Mouse (Mus musculus) embryonic facial prominence, embryonic 12.5 days (tissue): ENCODE data around the gene Tctex1d2. TPM values are rescaled to one million over a fixed set of nuclear protein-coding genes. Genes with fewer than 3 reads are reported as not detected.
"Not testable (repeated sequence)": the region's sequence is repeated elsewhere in the genome, so short reads cannot be mapped to it uniquely, and the experiment has no call there.

Source experiments
- ATAC-seq: fragments of 200-750 bp; cut with Nextera tagmentation; 2 replicates; pipeline ENCODE4 v1.8.0; 2017; ENCODE audit not compliant: insufficient number of reproducible peaks, insufficient read depth, low FRiP score, low TSS enrichment
- H3K27ac ChIP-seq: fragments of 300-500 bp; sonication (generic); 2 replicates; pipeline ENCODE4 v1.5.1; 2016; ENCODE audit warnings: mild to moderate bottlenecking
- H3K27me3 ChIP-seq: fragments of 300-500 bp; sonication (generic); 2 replicates; pipeline ENCODE4 v1.6.1; 2016; ENCODE audit warnings: mild to moderate bottlenecking, moderate library complexity
- H3K36me3 ChIP-seq: fragments of 300-500 bp; sonication (generic); 2 replicates; pipeline ENCODE4 v1.6.1; 2016; ENCODE audit warnings: mild to moderate bottlenecking
- H3K4me1 ChIP-seq: fragments of 300-500 bp; sonication (generic); 2 replicates; pipeline ENCODE4 v1.6.1; 2016
- H3K4me2 ChIP-seq: fragments of 300-500 bp; sonication (generic); replicated peaks from 2 replicates; pipeline ENCODE4 v1.6.1; 2016; ENCODE audit warnings: mild to moderate bottlenecking, moderate library complexity
- H3K4me3 ChIP-seq: fragments of 300-500 bp; sonication (generic); 2 replicates; pipeline ENCODE4 v1.5.1; 2016; ENCODE audit warnings: mild to moderate bottlenecking
- H3K9ac ChIP-seq: fragments of 300-500 bp; sonication (generic); 2 replicates; pipeline ENCODE4 v1.6.1; 2016; ENCODE audit warnings: mild to moderate bottlenecking, moderate library complexity
- H3K9me3 ChIP-seq: fragments of 300-500 bp; sonication (generic); 2 replicates; pipeline ENCODE4 v1.6.1; 2016; ENCODE audit warnings: mild to moderate bottlenecking, moderate library complexity
- WGBS: fragments of 180-500 bp; shearing (Covaris S2); methylation state at CpG from one replicate; pipeline ENCODE4 v1.1.7; 2016; 5-methylcytosine and 5-hydroxymethylcytosine counted together
- polyA plus RNA-seq: library from polyadenylated mRNA; unstranded; fragments of >200 nt; fragmentation: Nextera tagmentation; extraction: Ambion mirVana; gene quantifications from 2 replicates; pipeline ENCODE4 v1.2.1, GENCODE M21; 2016

Tctex1d2 gene
- polyA plus RNA-seq, 1 experiment from 2014 or later, result 25.6 TPM

DNA sequence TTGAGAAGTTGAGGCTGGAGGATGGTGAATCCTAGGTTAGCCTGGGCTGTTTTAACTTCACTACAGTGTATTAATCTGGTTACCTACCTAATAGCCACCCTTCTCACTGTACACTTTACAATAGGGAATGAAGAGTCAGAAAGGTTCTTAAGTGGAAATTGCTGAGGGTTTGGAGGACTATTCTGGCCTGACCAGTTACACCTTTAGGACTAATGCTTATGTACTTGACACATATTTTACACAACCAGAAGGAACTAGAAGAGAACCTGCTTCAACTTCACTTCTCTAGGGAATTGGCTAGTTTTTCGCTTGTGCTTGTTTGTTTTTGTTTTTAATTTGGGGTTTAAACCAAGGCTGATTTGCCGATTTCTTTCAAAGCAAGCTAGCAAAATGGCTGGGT is 13.6 kb downstream of the Tctex1d2 start:
- no peak overlapping the region for H3K4me3 ChIP-seq
- no peak overlapping the region for H3K27ac ChIP-seq
- no peak for ATAC-seq
- no peaks in the 10 kb centered on the region for H3K27me3 ChIP-seq
- no peaks in the 10 kb centered on the region for H3K9me3 ChIP-seq
- no peak overlapping the region for H3K9ac ChIP-seq
- H3K4me2 ChIP-seq, result no peak overlapping the region
- WGBS, result 72% methylated on average over 2 of the region's 2 CpGs
- no peaks in the 10 kb centered on the region for H3K36me3 ChIP-seq
- peaks cover 5% of the 10 kb centered on the region; the same call in 1 of the 2 replicates for H3K4me1 ChIP-seq

DNA sequence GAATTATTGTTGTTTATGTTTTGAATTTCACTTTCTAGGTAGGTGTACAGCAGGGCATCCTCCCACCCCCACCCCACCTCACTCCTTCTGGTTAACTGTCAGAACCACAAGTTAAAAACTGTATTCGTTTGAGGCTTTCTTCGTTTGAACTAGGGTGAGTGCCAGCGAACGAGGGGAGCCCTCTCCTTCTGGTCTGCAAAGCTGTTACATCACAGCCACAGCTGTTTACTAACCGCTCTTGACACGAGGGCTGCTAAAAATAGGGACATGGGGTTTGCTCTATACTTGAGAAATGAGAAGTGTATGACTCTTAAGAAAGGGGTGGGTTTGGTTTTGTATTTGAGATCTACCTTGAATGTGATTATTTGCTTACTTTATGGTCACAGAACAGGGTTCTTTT is 14.6 kb downstream of the Tctex1d2 start:
- no peak for ATAC-seq
- Histone ChIP-seq H3K27ac (no peak overlapping the region), H3K4me2 (no peak overlapping the region), H3K9ac (no peak overlapping the region), H3K9me3 (no peaks in the 10 kb centered on the region), H3K4me1 (peaks cover 5% of the 10 kb centered on the region; the same call in 1 of the 2 replicates), H3K4me3 (no peak overlapping the region), H3K36me3 (no peaks in the 10 kb centered on the region), H3K27me3 (no peaks in the 10 kb centered on the region)
- 62% methylated on average over 6 of the region's 6 CpGs for WGBS

DNA sequence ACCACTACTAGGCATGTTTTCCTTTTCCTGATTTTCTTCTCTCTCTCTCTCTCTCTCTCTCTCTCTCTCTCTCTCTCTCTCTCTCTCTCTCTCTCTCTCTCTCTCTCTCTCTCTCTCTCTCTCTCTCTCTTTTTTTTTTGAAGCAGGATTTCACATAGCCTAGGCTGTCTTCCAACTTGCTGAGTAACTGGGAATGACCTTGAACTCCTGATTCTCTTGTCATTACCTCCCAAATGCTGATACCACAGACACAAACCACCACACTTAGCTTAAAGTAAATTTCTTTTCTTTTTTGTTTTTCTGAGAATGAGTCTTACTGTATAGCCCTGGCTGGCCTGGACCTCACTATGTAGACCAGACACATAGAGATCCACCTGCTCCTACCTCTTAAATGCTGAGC is 15.2 kb downstream of the Tctex1d2 start:
- ATAC-seq, result no peak
- no peaks in the 10 kb centered on the region for H3K9me3 ChIP-seq
- no peak overlapping the region for H3K9ac ChIP-seq
- H3K4me3 ChIP-seq, result no peak overlapping the region
- no peaks in the 10 kb centered on the region for H3K27me3 ChIP-seq
- no peak overlapping the region for H3K4me2 ChIP-seq
- H3K4me1 ChIP-seq, result peaks cover 5% of the 10 kb centered on the region; the same call in 1 of the 2 replicates
- no peak overlapping the region for H3K27ac ChIP-seq
- no peaks in the 10 kb centered on the region for H3K36me3 ChIP-seq

DNA sequence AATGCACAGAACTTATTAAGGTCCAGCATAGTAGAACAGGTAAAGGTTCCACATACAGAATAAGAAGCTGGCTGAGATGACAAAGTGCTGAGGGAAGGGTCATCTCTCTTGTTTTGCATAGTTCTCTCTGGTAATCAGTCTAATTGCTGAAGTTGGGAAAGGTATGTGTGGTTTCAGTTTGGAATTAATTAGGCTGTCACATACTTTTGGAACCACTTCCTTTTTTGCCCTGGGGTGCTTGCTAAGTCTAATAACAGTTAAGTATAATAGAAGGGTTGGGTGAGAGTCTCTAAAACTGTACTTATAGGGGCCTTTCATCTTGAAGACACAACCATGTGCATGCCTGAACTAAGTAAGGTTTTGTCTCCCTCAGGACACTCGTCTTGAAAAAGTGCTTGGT is 17.2 kb downstream of the Tctex1d2 start:
- no peak overlapping the region for H3K4me2 ChIP-seq
- H3K4me1 ChIP-seq, result peaks cover 3% of the 10 kb centered on the region; the same call in 1 of the 2 replicates
- no peak overlapping the region for H3K4me3 ChIP-seq
- H3K27ac ChIP-seq, result no peak overlapping the region
- no peak for ATAC-seq
- H3K9ac ChIP-seq, result no peak overlapping the region
- H3K27me3 ChIP-seq, result no peaks in the 10 kb centered on the region
- no peaks in the 10 kb centered on the region for H3K9me3 ChIP-seq
- WGBS, result 51% methylated on average over 1 of the region's 1 CpGs
- no peaks in the 10 kb centered on the region for H3K36me3 ChIP-seq

DNA sequence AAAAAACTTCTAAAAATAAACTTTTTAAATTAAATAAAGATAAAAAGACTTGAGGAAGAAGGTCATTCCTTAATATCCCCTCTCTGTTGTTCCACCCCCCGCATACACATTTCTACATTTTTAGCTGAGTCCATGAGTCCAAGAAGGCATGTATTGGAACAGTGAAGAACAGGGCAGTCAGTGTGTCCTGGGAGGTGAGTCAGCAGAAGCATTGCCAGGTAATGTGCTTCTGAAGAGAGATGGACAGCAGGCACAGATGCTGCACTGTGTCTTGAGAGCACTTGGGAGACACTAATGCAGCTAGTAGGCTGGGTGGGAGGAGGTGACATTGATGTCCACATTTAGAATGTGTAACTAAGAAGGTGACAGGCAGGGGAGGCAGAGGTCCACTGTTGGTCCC is 17.8 kb downstream of the Tctex1d2 start:
- Histone ChIP-seq H3K9ac (no peak overlapping the region), H3K9me3 (no peaks in the 10 kb centered on the region), H3K4me3 (no peak overlapping the region), H3K36me3 (no peaks in the 10 kb centered on the region), H3K27ac (no peak overlapping the region), H3K27me3 (no peaks in the 10 kb centered on the region), H3K4me2 (no peak overlapping the region), H3K4me1 (no peaks in the 10 kb centered on the region)
- WGBS, result 94% methylated on average over 1 of the region's 1 CpGs
- ATAC-seq, result no peak

DNA sequence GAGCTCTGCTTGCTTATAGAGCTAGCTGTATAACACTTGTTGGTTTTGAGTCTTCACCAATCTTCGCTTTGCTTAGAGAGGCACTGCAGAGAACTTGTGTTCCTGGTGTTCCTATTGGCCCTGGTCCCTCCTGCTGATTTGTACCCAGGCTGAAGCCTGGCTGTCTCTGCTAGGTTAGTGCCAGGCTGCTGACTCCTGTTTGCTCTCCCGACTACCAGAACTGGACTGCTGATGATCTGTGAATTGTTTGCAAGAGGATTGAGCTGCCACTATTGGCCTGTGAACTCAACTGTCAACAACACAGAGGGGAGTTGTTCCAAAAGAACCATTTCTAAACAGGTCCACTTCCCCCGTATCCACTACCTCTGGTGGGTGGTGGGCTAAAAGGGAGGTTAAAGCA is 21.9 kb downstream of the Tctex1d2 start:
- Histone ChIP-seq H3K4me2 (no peak overlapping the region), H3K4me3 (no peak overlapping the region), H3K9me3 (no peaks in the 10 kb centered on the region), H3K27ac (no peak overlapping the region), H3K27me3 (no peaks in the 10 kb centered on the region), H3K36me3 (no peaks in the 10 kb centered on the region), H3K9ac (no peak overlapping the region), H3K4me1 (no peaks in the 10 kb centered on the region)
- 92% methylated on average over 3 of the region's 3 CpGs for WGBS
- no peak for ATAC-seq

DNA sequence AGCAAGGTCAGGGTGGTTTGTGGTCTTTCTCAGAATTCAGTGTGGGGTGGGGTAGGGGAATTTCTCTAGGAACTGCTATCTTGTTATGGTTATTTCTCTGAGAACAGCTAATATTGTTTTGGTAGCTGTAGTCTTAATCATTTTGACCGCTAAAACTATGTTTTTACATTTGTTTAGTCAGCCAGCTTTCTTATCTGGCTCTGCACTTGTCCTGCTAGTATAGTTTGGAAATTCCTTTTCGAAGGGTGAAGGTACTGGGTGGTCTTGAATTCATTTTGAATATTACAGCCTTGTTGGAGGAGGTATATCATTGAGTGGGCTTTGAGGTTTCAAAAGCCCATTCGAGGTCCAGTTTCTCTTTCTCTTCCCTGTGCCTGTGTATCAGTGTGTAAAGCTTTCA is 25.1 kb downstream of the Tctex1d2 start:
- not testable (repeated sequence) for H3K4me1 ChIP-seq, H3K36me3 ChIP-seq, ATAC-seq, H3K27me3 ChIP-seq, H3K9me3 ChIP-seq, H3K9ac ChIP-seq, H3K4me2 ChIP-seq, H3K27ac ChIP-seq, H3K4me3 ChIP-seq
- 90% methylated on average over 3 of the region's 3 CpGs for WGBS

DNA sequence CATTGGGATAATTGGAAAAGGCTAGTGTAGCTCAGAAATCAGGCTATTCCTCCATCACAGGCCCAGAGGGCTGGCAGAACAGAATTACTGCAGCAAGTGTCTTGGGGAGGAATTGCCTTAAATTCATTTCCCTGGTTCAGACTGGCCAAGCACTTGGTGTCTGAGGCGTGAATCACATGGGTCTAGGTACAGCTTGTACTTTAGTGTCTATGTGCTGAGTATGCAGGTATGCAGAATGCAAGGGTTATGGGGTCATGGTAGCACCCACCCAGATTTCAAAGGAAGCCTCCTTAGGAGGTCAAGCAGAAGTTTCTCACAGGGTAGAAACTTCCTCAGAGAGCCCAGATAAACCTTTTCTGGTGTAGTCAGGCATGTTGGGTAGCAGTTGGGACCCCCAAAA is 26.1 kb downstream of the Tctex1d2 start:
- 88% methylated on average over 1 of the region's 1 CpGs for WGBS

DNA sequence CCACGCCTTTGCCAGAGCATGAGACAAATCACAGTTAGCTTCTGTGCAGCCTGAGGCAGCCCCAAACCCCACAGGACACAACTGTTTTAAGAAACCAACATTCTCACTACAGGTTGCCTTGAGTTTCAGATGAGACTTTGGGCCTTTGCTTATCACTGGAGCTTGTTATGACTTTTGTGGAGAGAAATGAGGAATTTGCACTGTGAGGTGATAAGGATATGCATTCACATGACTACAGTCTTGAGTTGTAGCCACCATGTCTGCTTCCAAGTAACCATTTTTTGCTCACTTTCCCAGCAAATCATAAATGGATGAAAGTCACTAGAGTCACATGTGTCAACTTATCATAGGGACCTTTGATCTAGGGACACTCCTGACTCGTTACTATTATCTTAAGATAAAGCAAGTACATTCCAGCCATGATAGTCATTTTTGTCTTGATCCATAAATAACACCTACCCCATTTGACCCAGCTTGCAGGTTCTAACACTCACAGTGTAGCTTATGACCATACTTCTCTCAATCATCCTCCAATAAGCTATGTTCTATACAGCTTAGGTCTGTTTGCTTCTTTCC is 27.1 kb downstream of the Tctex1d2 start:
- Histone ChIP-seq H3K27me3 (no peaks in the 10 kb centered on the region), H3K36me3 (0 out of 2 replicates have a peak, but pooled peaks cover under 1% of the 10 kb centered on the region), H3K27ac (no peak overlapping the region), H3K9ac (no peak overlapping the region), H3K4me1 (no peaks in the 10 kb centered on the region), H3K9me3 (no peaks in the 10 kb centered on the region), H3K4me3 (no peak overlapping the region), H3K4me2 (no peak overlapping the region)
- 78% methylated on average over 2 of the region's 2 CpGs for WGBS
- no peak for ATAC-seq

More for the DNA sequence above, 26.1 kb downstream of the Tctex1d2 start:
- ATAC-seq, result no peak
- H3K9me3 ChIP-seq, result no peaks in the 10 kb centered on the region
- no peaks in the 10 kb centered on the region for H3K36me3 ChIP-seq
- no peaks in the 10 kb centered on the region for H3K4me1 ChIP-seq
- H3K4me3 ChIP-seq, result no peak overlapping the region
- no peaks in the 10 kb centered on the region for H3K27me3 ChIP-seq
- no peak overlapping the region for H3K27ac ChIP-seq
- no peak overlapping the region for H3K4me2 ChIP-seq
- H3K9ac ChIP-seq, result no peak overlapping the region

DNA sequence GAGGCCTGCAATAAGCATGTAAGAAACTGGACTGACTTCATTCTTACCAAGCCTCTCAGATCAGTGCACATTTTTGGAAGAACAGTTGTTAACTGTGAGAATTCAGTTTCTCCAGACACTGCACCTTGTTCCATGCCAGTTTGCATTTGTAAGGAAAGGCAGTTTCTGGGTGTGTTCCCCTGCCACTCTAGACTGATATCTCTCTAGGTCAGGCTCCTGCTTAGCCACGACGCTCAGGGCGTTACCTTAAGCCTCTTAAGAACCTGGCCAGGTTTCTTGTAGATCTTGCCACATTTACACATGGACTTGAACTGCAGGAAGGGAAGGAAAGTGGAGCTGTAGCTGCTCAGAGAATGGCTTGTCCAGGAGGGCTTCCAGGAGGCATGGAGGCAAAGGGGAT is 30.2 kb downstream of the Tctex1d2 start:
- Histone ChIP-seq H3K9ac (no peak overlapping the region), H3K4me2 (no peak overlapping the region), H3K9me3 (no peaks in the 10 kb centered on the region), H3K36me3 (0 out of 2 replicates have a peak, but pooled peaks cover 16% of the 10 kb centered on the region), H3K27ac (no peak overlapping the region), H3K4me1 (0 out of 2 replicates have a peak, but pooled peaks cover 3% of the 10 kb centered on the region), H3K27me3 (no peaks in the 10 kb centered on the region), H3K4me3 (no peak overlapping the region)
- 86% methylated on average over 3 of the region's 3 CpGs for WGBS
- no peak for ATAC-seq

DNA sequence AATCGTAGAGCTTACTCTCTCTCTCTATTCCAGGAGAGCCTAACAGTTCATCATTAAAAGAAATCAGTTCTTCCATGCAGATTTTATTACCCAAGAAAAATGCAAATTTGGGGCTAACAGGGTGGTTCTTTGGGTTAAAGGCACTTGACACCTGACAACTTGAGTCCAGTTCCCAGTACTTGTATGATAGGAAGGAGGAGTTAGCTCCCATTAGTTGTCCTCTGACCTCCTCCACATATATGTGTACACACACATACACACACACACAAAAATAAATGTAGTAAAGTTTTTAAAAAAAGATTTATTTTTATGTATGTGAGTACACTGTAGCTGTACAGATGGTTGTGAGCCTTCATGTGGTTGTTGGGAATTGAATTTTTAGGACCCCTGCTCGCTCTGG is 30.6 kb downstream of the Tctex1d2 start:
- no peak for ATAC-seq
- Histone ChIP-seq H3K4me2 (no peak overlapping the region), H3K9ac (no peak overlapping the region), H3K27ac (no peak overlapping the region), H3K9me3 (no peaks in the 10 kb centered on the region), H3K36me3 (0 out of 2 replicates have a peak, but pooled peaks cover 16% of the 10 kb centered on the region), H3K4me1 (peaks cover 8% of the 10 kb centered on the region; the same call in 1 of the 2 replicates), H3K27me3 (no peaks in the 10 kb centered on the region), H3K4me3 (no peak overlapping the region)
- 89% methylated on average over 2 of the region's 2 CpGs for whole genome bisulfite sequencing

DNA sequence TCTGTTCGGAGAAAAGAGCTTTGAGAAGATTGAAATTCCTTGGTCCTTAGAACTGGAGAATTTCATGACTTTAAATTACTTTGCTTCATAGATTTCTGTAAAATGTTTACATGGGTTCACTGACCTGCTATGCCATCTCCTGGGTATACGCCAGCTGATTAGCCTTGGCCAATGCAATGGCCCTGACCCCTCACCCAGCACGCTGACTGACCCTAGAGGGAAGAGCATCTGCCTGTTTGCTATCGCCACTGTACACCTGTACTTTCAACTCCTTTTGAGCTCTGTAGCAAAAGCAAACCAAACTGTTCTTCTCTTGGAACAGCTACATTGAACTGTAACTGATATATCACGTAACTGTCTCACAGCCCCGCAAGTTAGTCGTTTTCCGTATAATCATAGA is 33.6 kb downstream of the Tctex1d2 start:
- H3K4me2 ChIP-seq, result no peak overlapping the region
- no peak for ATAC-seq
- H3K36me3 ChIP-seq, result peaks cover 22% of the 10 kb centered on the region; the same call in 1 of the 2 replicates
- H3K4me1 ChIP-seq, result peaks cover 10% of the 10 kb centered on the region; the same call in 1 of the 2 replicates
- no peaks in the 10 kb centered on the region for H3K27me3 ChIP-seq
- no peak overlapping the region for H3K9ac ChIP-seq
- H3K9me3 ChIP-seq, result no peaks in the 10 kb centered on the region
- H3K27ac ChIP-seq, result no peak overlapping the region
- H3K4me3 ChIP-seq, result no peak overlapping the region
- 91% methylated on average over 8 of the region's 8 CpGs for WGBS
